Mouse (Mus musculus): ENCODE data around the gene Kat6b.
A peak's percentile ranks its signal among the peaks of the same experiment; 100 is the strongest.
"Not testable (repeated sequence)": the region's sequence is repeated elsewhere in the genome, so short reads cannot be mapped to it uniquely, and the experiment has no call there.

The Kat6b gene

GRCm38 (mm10) chr14:21602166-21602565, 120.9 kb downstream of the Kat6b start:
- no peak for DNase-seq

GRCm38 (mm10) chr14:21602937-21603336, 121.7 kb downstream of the Kat6b start:
- no peak for DNase-seq

GRCm38 (mm10) chr14:21607686-21608085, 126.5 kb downstream of the Kat6b start:
- DNase-seq: no peak

- no peak for DNase-seq
Measured at GRCm38 (mm10) chr14:21608886-21609285, 127.7 kb downstream of the Kat6b start.

GRCm38 (mm10) chr14:21610224-21610623, 129.0 kb downstream of the Kat6b start:
- DNase-seq: no peak

GRCm38 (mm10) chr14:21613031-21613430, 131.8 kb downstream of the Kat6b start:
- no peak for DNase-seq

- no peak for DNase-seq
Measured at GRCm38 (mm10) chr14:21614103-21614502, 132.9 kb downstream of the Kat6b start.

GRCm38 (mm10) chr14:21615853-21616252, 134.6 kb downstream of the Kat6b start:
- DNase-seq: no peak

GRCm38 (mm10) chr14:21617221-21617980, 136.2 kb downstream of the Kat6b start:
- DNase-seq: no peak

GRCm38 (mm10) chr14:21619951-21620350, 138.7 kb downstream of the Kat6b start:
- DNase-seq: no peak

- no peak for DNase-seq
Measured at GRCm38 (mm10) chr14:21625946-21626345, 144.7 kb downstream of the Kat6b start.

GRCm38 (mm10) chr14:21631665-21632200, 150.5 kb downstream of the Kat6b start:
- no peak for DNase-seq

- DNase-seq: no peak
Measured at GRCm38 (mm10) chr14:21636548-21636947, 155.3 kb downstream of the Kat6b start.

GRCm38 (mm10) chr14:21640806-21641435, 159.7 kb downstream of the Kat6b start:
- DNase-seq: no peak

- DNase-seq: no peak
Measured at GRCm38 (mm10) chr14:21653813-21654212, 172.6 kb downstream of the Kat6b start.

- DNase-seq: no peak
Measured at GRCm38 (mm10) chr14:21659155-21659554, 177.9 kb downstream of the Kat6b start.

- peak; percentile 59 for DNase-seq
Measured at GRCm38 (mm10) chr14:21659652-21660051, 178.4 kb downstream of the Kat6b start.

- DNase-seq: no peak
Measured at GRCm38 (mm10) chr14:21662465-21663142, 181.4 kb downstream of the Kat6b start.

- no peak for DNase-seq
Measured at GRCm38 (mm10) chr14:21669218-21669617, 188.0 kb downstream of the Kat6b start.

GRCm38 (mm10) chr14:21669633-21670421, 188.6 kb downstream of the Kat6b start:
- no peak for DNase-seq

- DNase-seq: not testable (repeated sequence)
Measured at GRCm38 (mm10) chr14:21670422-21671006, 189.3 kb downstream of the Kat6b start.

- no peak for DNase-seq
Measured at GRCm38 (mm10) chr14:21673100-21673499, 191.9 kb downstream of the Kat6b start.

Data from cerebellum, adult 11 months (tissue).